Mouse (Mus musculus) MEL-GATA-1-ER (cell line): Measurements from ENCODE around the gene Olfr190.
"Not testable (repeated sequence)": the region's sequence is repeated elsewhere in the genome, so short reads cannot be mapped to it uniquely, and the experiment has no call there.

Experiments
- DNase-seq: peaks from one replicate; pipeline ENCODE4 v3.0.0-alpha.2; 2012; ENCODE audit warnings: low read depth; ENCODE audit errors: extremely low read depth

Gene Olfr190

GRCm38 (mm10) chr16:59077905-59078304, at the start of gene Olfr190:
Gene Olfr190 (minus strand): TSS chr16:59078005.
- DNase-seq = no peak

- no peak for DNase-seq
Measured at GRCm38 (mm10) chr16:59120969-59121368, 43.2 kb upstream of the Olfr190 start, which contains the start of gene Olfr194. Gene Olfr194 (minus strand): TSS chr16:59121069.

- no peak for DNase-seq
Measured at GRCm38 (mm10) chr16:59111781-59112180, 34.0 kb upstream of the Olfr190 start, which contains the start of gene Olfr193. Gene Olfr193 (minus strand): TSS chr16:59111881.

GRCm38 (mm10) chr16:59108522-59108921, 30.7 kb upstream of the Olfr190 start:
- not testable (repeated sequence) for DNase-seq

- DNase-seq = no peak
Measured at GRCm38 (mm10) chr16:59105312-59105711, 27.5 kb upstream of the Olfr190 start.

- not testable (repeated sequence) for DNase-seq
Measured at GRCm38 (mm10) chr16:59089722-59090121, 11.9 kb upstream of the Olfr190 start, which contains the start of gene Olfr191. Gene Olfr191 (minus strand): TSS chr16:59089822.

GRCm38 (mm10) chr16:59081113-59081512, 3.3 kb upstream of the Olfr190 start:
- not testable (repeated sequence) for DNase-seq

GRCm38 (mm10) chr16:59073520-59073919, 4.3 kb downstream of the Olfr190 start:
- DNase-seq = no peak

- no peak for DNase-seq
Measured at GRCm38 (mm10) chr16:59071755-59072154, 6.0 kb downstream of the Olfr190 start.

- DNase-seq = not testable (repeated sequence)
Measured at GRCm38 (mm10) chr16:59062411-59062810, 15.4 kb downstream of the Olfr190 start.

- DNase-seq = not testable (repeated sequence)
Measured at GRCm38 (mm10) chr16:59049286-59049685, 28.5 kb downstream of the Olfr190 start.

GRCm38 (mm10) chr16:59048860-59049259, 28.9 kb downstream of the Olfr190 start:
- no peak for DNase-seq

GRCm38 (mm10) chr16:59047579-59047978, 30.2 kb downstream of the Olfr190 start:
- DNase-seq = no peak

- no peak for DNase-seq
Measured at GRCm38 (mm10) chr16:59045835-59046234, 32.0 kb downstream of the Olfr190 start.

GRCm38 (mm10) chr16:59039710-59040109, 38.1 kb downstream of the Olfr190 start, which contains the start of gene Olfr187:
Gene Olfr187 (minus strand): TSS chr16:59039767.
- DNase-seq = no peak

- no peak for DNase-seq
Measured at GRCm38 (mm10) chr16:59030191-59030590, 47.6 kb downstream of the Olfr190 start, which contains the start of gene Olfr186. Gene Olfr186 (minus strand): TSS chr16:59030291.
